Comparison of ENCODE assay signal across 11 mouse cellular contexts in the genomic region with DNA sequence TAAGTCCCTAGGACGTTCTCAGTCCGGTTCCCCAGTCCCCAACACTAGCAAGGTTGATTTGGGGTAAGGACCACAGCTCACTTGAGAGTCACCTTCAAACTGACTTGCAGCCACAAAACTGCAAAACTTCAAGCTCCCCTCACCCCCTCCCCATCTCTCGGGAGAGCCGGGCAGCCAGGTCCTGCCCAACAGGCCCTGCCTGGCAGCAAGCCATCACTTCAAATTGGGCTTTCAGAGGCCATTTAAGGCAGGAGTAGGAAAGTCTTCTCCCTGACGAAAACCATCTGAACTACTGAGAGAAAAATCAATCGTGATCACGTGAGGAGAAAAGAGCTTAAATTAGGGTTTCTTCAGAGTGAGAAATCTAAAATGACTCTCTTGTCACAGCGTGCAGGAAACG. TPM values are rescaled to one million over a fixed set of nuclear protein-coding genes. Genes with fewer than 3 reads are reported as not detected.
A peak's percentile ranks its signal among the peaks of the same experiment; 100 is the strongest.
DNase-seq lines count a peak whose midpoint lies in the region; ATAC-seq and TF ChIP-seq lines count a peak whose summit lies in the region.
"Had no signal": no experiment of that assay in that cellular context is flagged by ENCODE, and none has a peak within 500 bp of the region (broad histone marks: within the 10 kb centered on the region; RNA-seq: fewer than 3 reads in every experiment).

No protein-coding gene starts in this region.

- H3K4me1 ChIP-seq in heart, embryonic 11.5 days (ENCODE audit: control insufficient read depth, insufficient read depth, low read length), result peaks cover 46% of the 10 kb centered on the region
- peaks cover 20% of the 10 kb centered on the region for H3K4me1 ChIP-seq in heart, adult 2 months (ENCODE audit: control insufficient read depth, insufficient read depth, low read length)
- H3K4me1 ChIP-seq in embryonic facial prominence, embryonic 13.5 days, result peaks cover 58% of the 10 kb centered on the region

- no peaks in the 10 kb centered on the region; the same call in 1 of the 2 replicates for H3K79me2 ChIP-seq in heart, adult 2 months (replicated peaks; ENCODE audit: control insufficient read depth, insufficient read depth, low read length)

- H3K36me3 ChIP-seq in heart, embryonic 11.5 days (ENCODE audit: control insufficient read depth, insufficient read depth, low read length), result no peaks in the 10 kb centered on the region
- peaks cover 3% of the 10 kb centered on the region; the same call in 1 of the 2 replicates for H3K36me3 ChIP-seq in heart, adult 2 months (ENCODE audit: control insufficient read depth, insufficient read depth, low read length)
- no peaks in the 10 kb centered on the region for H3K36me3 ChIP-seq in embryonic facial prominence, embryonic 13.5 days
- H3K36me3 ChIP-seq: lung, embryonic 15.5 days had no signal

- no peak overlapping the region for H3K9ac ChIP-seq in heart, embryonic 11.5 days (ENCODE audit: low read depth, low read length)
- H3K9ac ChIP-seq in heart, adult 2 months (ENCODE audit: low read depth, low read length), result no peak overlapping the region
- H3K9ac ChIP-seq in embryonic facial prominence, embryonic 13.5 days, result no peak overlapping the region
- H3K9ac ChIP-seq: lung, embryonic 15.5 days had no signal

- ATAC-seq in heart, embryonic 11.5 days (replicated peaks; ENCODE audit: insufficient number of reproducible peaks, low FRiP score, low TSS enrichment), result no peak
- ATAC-seq in embryonic facial prominence, embryonic 13.5 days (ENCODE audit: insufficient number of reproducible peaks, insufficient read depth, low FRiP score, low TSS enrichment, low read depth), result no peak
- ATAC-seq: activated CD4-positive, CD25-positive, alpha-beta regulatory T cell, adult 4 months had no signal

- intact Hi-C loops in heart, adult 2 months (cut with DNase I), result no loop called here
- intact Hi-C loops in left cerebral cortex, adult 2 months (cut with DNase I), result no loop called here

- no peak for TF ChIP-seq EP300 in heart, adult 2 months (IDR thresholded peaks at IDR 0.05; ENCODE audit: insufficient read depth, low read depth, low read length)

- peak overlapping the region; percentile 43; the same call in 1 of the 2 replicates for H3K27ac ChIP-seq in heart, embryonic 11.5 days (ENCODE audit: low read depth, low read length)
- no peak overlapping the region for H3K27ac ChIP-seq in heart, adult 2 months
- peak overlapping the region; percentile 16; the same call in 1 of the 2 replicates for H3K27ac ChIP-seq in left cerebral cortex, adult 2 months
- peak overlapping the region; percentile 80 for H3K27ac ChIP-seq in embryonic facial prominence, embryonic 13.5 days

- no peak for TF ChIP-seq POLR2A in heart, adult 2 months (IDR thresholded peaks at IDR 0.05; ENCODE audit: insufficient read depth, low read depth, low read length)

- H3K27me3 ChIP-seq in heart, embryonic 11.5 days (ENCODE audit: control insufficient read depth, insufficient read depth, low read length), result no peaks in the 10 kb centered on the region
- no peaks in the 10 kb centered on the region for H3K27me3 ChIP-seq in heart, adult 2 months (ENCODE audit: control insufficient read depth, insufficient read depth, low read length)
- no peaks in the 10 kb centered on the region for H3K27me3 ChIP-seq in embryonic facial prominence, embryonic 13.5 days
- H3K27me3 ChIP-seq: lung, embryonic 15.5 days had no signal

- TF ChIP-seq CTCF in heart, adult 2 months (IDR thresholded peaks at IDR 0.05), result no peak
- no peak for TF ChIP-seq CTCF in left cerebral cortex, adult 2 months (IDR thresholded peaks at IDR 0.05)

- WGBS in heart, embryonic 11.5 days (ENCODE audit: insufficient replicate concordance), result 61% methylated on average over 9 of the region's 9 CpGs
- WGBS in heart, adult 2 months, result 50% methylated on average over 9 of the region's 9 CpGs
- WGBS in embryonic facial prominence, embryonic 13.5 days, result 31% methylated on average over 9 of the region's 9 CpGs

- DNase-seq in heart, adult 2 months, result no peak
- DNase-seq in left cerebral cortex, adult 2 months (ENCODE audit: extremely low spot score in 1 of 2, low spot score in 2 of 2), result no peak
- no peak for DNase-seq in left cerebral cortex, adult 11 months (ENCODE audit: low spot score)
- DNase-seq in kidney, postnatal 4 days, result peak; percentile 59 to 72
- no peak for DNase-seq in layer of hippocampus, adult 9-10 months (ENCODE audit: low spot score)
- no peak for DNase-seq in spleen, adult 12 weeks (ENCODE audit: low spot score)
- DNase-seq: gastrocnemius, postnatal 25 days had no signal

- H3K4me2 ChIP-seq in heart, embryonic 11.5 days, result no peak overlapping the region
- H3K4me2 ChIP-seq in embryonic facial prominence, embryonic 13.5 days, result peak overlapping the region; percentile 0; the same call in 1 of the 2 replicates
- H3K4me2 ChIP-seq: lung, embryonic 15.5 days had no signal

- H3K9me3 ChIP-seq in heart, embryonic 11.5 days (replicated peaks; ENCODE audit: control insufficient read depth, low read length), result no peaks in the 10 kb centered on the region
- H3K9me3 ChIP-seq in embryonic facial prominence, embryonic 13.5 days, result no peaks in the 10 kb centered on the region
- H3K9me3 ChIP-seq: lung, embryonic 15.5 days had no signal

- H3K4me3 ChIP-seq in heart, embryonic 11.5 days (ENCODE audit: low read depth, low read length), result no peak overlapping the region
- H3K4me3 ChIP-seq in heart, adult 2 months, result no peak overlapping the region
- H3K4me3 ChIP-seq in left cerebral cortex, adult 2 months, result no peak overlapping the region
- no peak overlapping the region for H3K4me3 ChIP-seq in embryonic facial prominence, embryonic 13.5 days
- H3K4me3 ChIP-seq: lung, embryonic 15.5 days had no signal

RNA-seq across cellular contexts. Expression of a gene that starts 44.2 kb away (rescaled TPM):
- polyA plus RNA-seq in heart, embryonic 11.5 days (2014; fragmentation: Nextera tagmentation; extraction: Ambion mirVana), result 130 and 148 TPM in 2 replicates
- 100 to 1,000 TPM in 1 of 2 experiments, 10 to 100 TPM in 1; 84.9 to 104 TPM for total RNA-seq in heart, adult 2 months (2021)
- 88.5 and 127 TPM in 2 replicates for polyA plus RNA-seq in heart, adult 2 months (2012; rRNA removed)
- total RNA-seq in left cerebral cortex, adult 2 months (2021), result 10 to 100 TPM; 53.0 to 57.6 TPM
- 115 and 116 TPM in 2 replicates for polyA plus RNA-seq in embryonic facial prominence, embryonic 13.5 days (2015; fragmentation: Nextera tagmentation; extraction: Ambion mirVana)

Comparison
In these comparisons a context has a peak if more than half of its experiments do, and no peak if none do; other contexts are left out.
1. DNase-seq: peak in kidney, postnatal 4 days (2 of 2); none in heart, adult 2 months (0 of 2), left cerebral cortex, adult 2 months (0 of 2), left cerebral cortex, adult 11 months (single experiment), layer of hippocampus, adult 9-10 months (single experiment) and spleen, adult 12 weeks (single experiment).